Mouse (Mus musculus) heart, postnatal 0 days (tissue): Measurements from ENCODE around the gene Vat1.

Experiments
- CTCF ChIP-seq: IDR thresholded peaks from 2 replicates; pipeline ENCODE4 v1.5.1; 2016; ENCODE audit warnings: antibody characterized with exemption, control low read depth, low read depth
- EP300 ChIP-seq: IDR thresholded peaks from 2 replicates; pipeline ENCODE4 v1.6.1; 2016; ENCODE audit warnings: antibody characterized with exemption, low read depth

- no peak for TF ChIP-seq CTCF
- no peak for TF ChIP-seq EP300
Observed at GRCm38 (mm10) chr11:101454702-101455101, 11.3 kb downstream of the Vat1 start.
